Mouse (Mus musculus) heart, adult 18-20 months (tissue): ENCODE results near the gene Pnkp. TPM values are rescaled to one million over a fixed set of nuclear protein-coding genes. Genes with fewer than 3 reads are reported as not detected.
"Not testable (repeated sequence)": the region's sequence is repeated elsewhere in the genome, so short reads cannot be mapped to it uniquely, and the experiment has no call there.

ENCODE experiments used
- DNase-seq, 2 experiments: peaks; one replicate each; pipeline ENCODE4 v3.0.0; 2021 to 2022; ENCODE audit warnings: mixed read lengths in 1 of 2
- total RNA-seq, 2 experiments: library from RNA; stranded (reverse); gene quantifications; 2 replicates each; pipeline ENCODE4 v1.2.3; 2021

The Pnkp gene
- total RNA-seq, 2 experiments from 2014 or later, result 16.5 to 19.4 TPM

DNA sequence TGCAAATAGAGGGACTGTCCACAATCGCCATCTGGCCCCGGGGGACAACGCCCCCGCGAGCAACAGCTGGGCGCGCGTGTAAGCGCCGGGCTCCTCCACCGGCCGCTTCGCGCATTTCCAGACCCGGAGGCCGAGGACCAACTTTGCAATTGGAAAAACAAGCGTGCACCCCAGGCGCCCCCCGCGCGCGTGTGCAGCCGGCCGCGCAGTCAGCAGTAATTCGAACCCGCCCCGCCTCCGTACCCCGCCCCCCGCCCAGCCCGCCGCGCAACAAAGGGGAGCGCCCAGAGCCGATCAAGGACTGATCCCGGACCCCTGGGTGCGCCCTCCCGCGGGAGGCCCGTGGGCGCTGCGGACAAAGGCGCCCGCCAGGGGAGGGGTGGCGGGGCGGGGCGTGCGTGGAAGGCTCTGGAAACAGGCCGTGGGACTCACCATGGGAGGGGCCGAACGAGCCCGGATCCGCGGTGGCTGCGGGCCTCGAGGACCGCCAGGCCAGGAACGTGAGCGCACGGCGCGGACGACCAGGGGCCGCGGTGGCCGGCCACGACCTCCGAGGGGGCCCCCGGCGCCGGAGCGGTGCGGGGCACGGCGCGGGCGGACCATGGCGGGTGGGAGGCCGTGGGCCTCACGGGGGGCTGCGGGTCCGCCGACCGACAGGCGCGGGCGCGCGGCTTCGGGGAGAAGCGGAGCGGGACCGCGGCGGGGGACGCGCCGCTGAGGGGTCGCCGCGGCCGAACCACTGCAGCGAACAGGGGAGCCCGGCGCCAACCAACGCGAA, 12.2 kb downstream of the Pnkp start:
- DNase-seq, result peak; percentile 83

DNA sequence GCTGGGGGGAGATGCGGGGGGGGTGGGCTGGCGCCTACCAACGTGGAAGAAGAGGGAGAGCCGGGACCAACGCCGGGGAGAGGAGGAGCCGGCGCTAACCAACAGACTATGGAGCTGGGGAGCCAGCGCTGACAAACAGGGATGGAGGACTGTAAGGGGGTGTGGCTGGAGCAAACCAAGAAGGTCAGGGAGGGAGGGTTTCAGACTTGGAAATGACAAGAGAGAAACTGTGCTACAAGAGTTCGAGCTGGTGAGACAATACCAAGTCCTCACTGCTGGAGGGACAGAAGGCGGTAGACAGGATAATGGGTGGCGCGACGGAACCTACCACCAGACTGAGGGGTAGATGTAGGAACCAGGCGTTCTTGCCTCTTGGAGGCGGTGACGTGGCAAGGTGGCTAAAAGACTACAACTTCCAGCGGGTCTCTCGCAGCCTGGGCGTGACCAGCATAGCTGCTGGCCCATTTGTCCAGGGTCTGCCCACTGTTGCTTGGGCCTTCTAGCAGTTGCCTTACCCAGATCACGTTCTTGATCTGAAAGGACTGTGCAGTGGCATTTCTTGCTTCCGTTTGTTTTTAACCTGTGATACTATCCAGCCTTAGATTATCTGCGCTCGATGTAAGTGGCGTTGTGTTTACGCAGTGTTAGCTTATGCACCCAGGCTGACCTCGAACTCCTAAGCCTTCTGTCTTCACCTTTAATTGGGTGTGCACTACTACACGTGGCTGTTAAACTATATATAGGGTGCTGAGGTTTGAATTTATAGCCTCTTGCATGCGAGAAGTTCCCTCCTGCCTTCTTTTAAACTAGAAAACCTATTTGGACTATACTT, 13.0 kb downstream of the Pnkp start, which contains the start of gene Ptov1:
Gene Ptov1 (minus strand): TSS at position 92 of the 832 bp plus-strand sequence.
- peak; percentile 94 to 97 for DNase-seq

DNA sequence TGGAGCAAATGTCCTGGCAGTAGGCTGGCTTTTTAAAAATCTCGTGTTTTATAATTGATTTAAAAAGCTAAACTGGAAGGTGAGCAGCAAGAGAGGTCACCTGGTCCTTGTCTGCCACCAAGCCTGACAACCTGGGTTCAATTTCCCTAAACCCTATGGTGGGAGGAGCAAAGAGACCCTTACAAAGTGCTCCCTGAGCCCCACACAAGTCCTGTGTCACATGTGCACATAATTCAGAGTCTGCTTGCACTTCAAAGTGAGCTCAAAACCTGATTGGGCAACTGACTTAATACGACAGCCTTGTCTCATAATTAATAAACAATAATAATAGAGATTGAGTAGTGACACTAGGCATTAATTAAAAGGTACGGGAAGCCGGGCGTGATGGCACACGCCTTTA, 13.7 kb downstream of the Pnkp start:
- no peak for DNase-seq

DNA sequence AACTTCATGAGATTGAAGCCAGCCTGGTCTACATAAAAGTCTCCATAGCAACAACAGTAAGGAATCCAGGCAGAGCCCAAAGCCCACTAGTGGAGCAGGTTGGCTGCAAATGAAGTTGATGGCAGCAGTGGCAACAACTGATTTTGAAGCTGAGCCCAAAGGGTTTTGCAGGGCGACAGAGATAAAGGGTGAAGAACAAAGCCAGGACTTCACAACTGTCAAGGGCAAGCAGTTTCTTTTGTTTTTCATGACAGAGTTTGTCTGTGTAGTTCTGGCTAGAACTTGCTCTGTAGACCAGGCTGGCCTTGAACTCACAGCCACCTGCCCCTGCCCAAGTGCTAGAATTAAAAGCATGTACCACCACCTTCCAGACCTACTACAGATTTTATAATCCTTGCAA, 14.2 kb downstream of the Pnkp start:
- no peak for DNase-seq

DNA sequence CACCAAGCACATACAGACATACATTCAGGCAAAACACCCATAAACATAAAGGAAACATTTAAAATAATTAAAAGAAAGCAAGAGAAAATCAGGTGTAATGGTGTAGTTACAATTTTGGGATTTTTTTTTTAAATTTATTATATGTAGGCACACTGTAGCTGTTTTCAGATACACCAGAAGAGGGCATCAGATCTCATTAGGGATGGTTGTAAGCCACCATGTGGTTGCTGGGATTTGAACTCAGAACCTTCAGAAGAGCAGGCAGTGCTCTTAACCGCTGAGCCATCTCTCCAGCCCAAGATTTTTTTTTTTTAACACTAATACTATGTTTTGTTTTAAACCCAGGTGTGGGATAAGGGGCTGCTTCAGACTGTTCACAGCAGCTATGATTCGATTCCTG, 14.8 kb downstream of the Pnkp start:
- not testable (repeated sequence) for DNase-seq

DNA sequence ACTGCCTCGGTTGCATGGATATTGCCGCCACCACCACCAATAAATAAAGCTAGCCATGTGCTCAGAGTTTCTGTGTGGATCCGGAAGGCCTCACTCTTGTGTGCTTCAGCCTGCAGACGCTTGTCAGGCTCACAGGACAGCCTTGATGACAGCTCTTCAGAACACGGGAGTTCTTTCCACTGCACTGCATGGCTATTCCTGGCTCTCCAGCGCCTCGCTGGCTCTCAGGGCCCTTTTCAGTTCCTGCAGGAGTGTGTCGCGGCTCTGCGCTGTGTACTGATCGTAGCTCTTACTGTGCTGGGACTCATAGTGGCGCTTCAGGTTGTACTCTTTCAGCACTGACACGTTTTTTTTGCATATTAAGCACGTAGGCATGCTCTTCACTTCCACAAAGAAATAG, 20.9 kb downstream of the Pnkp start:
- peak; percentile 72 to 79 for DNase-seq

DNA sequence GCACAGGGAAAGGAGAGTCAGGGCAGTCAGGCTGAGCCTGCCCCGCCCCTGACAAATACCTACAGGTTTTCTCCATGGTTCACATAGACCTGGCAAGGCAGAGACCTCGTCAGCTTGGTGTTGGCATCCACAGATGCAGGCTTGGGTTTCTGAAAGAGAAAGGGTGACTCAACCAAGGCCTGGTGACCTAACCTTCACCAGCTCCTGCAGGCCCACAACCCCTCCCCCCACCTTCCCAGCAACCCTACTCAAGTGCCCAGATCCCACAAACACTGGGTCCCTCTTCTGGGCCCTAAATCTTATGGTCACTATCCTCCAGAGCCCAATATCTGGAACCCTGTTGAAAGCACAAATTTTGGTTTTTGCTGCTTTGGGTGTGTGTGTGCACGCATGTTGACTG, 26.1 kb downstream of the Pnkp start:
- DNase-seq, result no peak

DNA sequence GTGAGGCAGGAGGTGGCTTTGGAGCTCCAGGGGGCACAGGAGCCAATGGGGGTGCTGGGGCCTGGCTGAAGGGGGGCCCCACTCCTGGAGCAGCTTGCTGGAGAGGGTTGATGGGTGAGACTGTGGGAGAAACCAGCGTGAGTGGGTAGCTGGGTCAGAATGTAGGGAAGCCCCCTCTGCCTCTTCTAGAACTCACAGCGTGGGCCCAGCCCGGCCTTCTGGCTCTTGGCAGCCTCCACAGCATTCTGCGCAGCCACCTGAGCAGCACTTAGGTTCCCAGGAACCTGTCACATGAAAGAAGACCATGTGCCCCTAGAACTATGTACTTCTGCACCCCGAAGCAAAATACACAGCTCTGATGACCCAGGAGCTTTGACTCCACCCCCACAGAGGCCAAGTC, 27.7 kb downstream of the Pnkp start:
- no peak for DNase-seq

DNA sequence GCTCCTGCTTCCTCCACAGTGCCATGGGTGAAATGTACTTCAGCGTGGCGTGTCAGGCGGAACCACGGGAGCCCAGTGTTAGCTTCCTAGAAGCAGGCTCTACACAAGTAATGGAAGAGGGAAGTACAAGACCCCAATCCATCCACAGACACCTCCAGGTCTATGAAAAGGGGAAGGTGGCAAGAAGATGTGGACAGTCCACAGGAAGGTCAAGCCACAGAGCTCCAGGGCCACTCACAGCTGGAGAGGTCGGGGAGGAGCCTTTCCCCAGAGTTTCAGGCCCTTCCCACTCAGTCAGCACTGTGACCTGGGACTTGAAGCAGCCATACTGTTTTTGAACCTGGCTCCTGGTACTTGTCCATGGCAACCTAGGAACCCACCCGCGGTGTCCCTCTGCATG, 30.0 kb downstream of the Pnkp start:
- no peak for DNase-seq

DNA sequence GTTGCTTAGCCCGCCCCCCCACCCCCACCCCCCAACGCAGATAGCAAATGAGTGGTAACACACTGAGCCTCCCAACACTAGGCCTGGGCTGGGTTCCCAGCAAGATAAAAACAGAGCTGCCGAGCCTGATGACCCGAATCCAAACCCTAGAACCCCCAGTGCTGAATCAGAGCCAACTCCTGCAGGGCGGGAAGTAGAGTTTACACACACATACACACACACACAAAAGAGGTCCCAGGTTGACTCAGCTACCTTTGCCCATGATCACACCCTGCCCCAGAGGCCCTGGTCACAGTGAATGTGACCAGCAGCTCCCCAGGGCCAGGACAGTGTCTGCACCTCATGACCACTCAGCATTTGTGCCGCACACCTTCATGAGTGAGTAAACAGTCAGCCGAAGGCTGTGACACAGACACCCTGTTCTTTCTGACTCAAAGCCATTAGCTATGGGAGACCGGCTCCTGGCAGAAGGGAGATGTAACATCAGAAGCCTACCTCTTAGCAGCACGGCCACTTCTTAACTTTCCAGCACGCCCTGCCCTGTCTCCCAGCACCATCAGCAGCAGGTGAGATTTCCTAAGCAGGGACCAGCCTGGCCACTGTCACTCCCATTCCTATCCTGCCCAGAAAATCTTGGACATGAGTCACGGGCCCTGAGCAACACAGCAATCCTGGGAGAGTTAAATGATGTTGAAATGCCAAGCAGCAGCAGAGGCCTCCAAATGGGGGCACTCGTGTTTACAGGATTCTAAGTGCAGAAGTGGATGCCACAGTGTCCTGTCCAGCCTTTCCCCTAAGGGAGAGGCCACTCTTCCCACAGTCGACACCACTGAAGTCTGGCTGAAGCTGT, 31.5 kb downstream of the Pnkp start:
- peak; percentile 45 to 56 for DNase-seq

DNA sequence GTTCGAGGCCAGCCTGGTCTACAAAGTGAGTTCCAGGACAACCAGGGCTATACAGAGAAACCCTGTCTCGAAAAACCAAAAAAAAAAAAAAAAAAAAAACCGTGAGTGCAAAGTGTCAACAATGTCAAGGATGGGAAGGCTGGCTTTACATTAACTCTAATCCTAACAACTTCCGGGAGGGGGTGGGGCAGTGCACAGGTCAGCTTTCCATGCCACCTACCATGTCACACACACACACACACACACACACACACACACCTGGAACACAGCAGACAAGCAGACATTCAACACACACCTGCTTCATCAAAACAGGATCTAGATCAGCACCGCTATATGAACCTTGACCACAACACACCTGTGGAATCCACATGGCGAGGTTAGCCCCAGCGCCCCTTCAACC, 33.2 kb downstream of the Pnkp start:
- DNase-seq, result no peak

DNA sequence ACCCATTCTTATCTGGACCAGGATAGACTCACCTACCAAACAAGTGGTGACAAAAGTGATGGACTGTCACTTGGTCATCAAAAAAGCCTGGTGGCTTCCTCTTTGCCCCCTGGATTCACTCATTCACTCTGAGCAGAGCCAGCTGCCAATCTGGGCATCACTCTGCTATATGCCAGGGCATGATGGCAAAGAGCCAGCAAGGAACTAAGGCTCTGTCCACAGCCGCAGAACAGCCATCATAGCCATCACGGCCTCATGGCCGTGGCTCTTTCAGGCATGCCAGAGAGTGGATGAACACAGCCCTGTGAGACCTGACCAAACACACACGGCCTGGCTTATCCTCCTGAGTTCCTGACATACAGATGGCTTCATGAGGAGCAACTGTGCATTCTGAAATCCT, 33.8 kb downstream of the Pnkp start:
- DNase-seq, result no peak

DNA sequence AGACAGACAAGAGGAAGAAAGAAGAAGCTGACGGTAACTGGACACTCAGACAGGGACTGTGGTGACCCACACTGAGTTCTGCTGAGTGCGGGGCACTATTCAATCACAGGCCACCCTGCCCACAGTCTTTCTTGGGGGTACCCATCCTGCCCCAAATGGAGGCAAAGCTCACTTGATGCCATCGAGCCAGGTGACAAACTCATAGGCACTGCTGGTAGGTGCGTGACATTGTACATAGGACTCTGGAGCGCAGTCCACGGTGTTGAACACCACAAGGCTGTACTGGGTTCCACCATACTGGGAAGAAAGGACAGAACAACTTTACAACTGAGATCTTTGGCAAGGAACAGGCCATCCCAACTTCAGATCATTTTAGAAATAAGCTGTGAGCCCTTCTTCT, 34.7 kb downstream of the Pnkp start:
- peak in 1 of 2 experiments; percentile 37 for DNase-seq

DNA sequence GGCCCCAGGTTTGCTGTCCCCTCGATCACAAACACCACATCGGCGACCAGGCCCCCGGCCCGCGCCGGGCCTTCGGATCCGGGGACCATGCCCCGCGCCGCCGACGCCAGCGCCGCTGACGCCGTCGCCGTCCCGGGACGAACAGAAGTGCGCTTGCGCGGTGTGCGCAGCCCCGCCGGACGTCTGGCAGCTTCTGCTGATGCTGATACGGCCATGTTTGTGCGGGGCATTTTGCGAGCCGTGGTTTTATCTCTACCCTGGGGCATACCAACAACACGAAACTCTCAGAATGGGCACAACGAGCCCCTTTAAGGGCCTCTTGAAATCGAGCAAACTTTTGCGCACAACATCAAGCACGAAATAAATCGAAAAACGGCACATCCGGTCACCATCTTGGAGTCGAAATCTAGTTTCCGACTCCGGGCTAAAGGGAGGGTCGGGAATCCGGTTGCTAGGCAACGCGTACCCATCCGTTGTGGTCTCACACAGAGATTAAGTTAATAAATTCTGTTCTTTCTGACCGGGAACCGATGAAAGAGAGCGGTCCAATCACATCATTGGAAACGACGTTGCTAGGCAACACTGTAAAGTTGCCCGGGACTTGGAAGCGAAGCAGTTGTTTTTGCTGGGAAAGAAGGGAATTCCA, 35.5 kb downstream of the Pnkp start, which contains the start of gene Med25:
Gene Med25 (minus strand): TSS at position 437 of the 646 bp plus-strand sequence.
- DNase-seq, result peak; percentile 92 to 95

DNA sequence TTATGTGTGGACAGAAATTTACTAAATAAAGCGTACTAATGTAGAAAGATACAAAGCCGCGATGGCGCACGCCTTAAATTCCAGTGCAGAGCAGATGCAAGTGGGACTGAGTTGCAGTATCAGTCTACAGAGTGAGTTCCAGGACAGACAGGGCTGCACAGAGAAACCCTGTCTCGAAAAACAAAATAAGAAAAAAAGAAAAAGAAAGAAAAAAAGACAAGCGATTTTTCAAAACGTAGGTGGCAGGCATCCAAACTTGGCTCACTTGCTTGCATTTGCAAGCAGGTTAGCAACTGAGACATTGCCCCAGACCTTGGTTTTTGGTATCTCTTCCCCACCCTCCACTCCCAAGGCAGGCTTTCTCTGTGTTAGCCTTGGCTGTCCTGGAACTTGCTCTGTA, 36.3 kb downstream of the Pnkp start:
- DNase-seq, result peak in 1 of 2 experiments; percentile 38

DNA sequence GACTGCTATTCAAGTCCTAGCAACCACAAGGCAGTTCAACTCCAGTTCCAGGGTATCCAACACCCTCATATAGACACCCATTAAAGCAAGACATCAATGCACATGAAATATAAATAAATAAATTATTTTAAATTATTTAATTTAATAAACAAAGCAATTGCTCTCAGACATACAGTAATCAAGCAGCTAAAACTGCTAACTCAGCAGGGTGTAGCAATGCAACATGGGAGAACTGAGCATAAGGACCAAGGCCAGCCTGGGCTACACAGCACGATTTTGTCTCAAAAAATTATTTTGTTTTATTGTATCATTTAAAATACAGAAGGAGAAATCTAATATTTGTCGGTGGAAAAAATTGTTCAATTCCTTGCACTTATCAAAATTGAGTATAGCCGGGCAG, 37.2 kb downstream of the Pnkp start:
- DNase-seq, result no peak

DNA sequence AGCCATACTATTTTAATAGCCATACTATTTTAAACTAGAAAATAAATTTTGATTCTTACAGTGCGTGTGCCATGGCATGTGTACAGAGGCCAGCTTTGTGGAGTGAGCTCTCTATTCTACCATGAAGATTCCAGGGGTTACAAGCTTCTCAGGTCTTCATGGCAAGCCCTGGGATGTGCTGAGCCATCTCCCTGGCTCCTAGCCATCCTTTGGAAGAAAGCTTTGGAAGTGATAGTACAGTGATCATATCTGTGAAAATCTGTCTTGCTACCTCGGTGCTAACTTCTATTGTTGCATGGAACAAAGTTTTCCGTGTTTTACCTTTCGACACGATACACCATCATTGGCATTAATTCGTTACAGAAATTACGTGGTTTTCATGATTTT, 38.3 kb downstream of the Pnkp start:
- DNase-seq, result peak in 1 of 2 experiments; percentile 30

DNA sequence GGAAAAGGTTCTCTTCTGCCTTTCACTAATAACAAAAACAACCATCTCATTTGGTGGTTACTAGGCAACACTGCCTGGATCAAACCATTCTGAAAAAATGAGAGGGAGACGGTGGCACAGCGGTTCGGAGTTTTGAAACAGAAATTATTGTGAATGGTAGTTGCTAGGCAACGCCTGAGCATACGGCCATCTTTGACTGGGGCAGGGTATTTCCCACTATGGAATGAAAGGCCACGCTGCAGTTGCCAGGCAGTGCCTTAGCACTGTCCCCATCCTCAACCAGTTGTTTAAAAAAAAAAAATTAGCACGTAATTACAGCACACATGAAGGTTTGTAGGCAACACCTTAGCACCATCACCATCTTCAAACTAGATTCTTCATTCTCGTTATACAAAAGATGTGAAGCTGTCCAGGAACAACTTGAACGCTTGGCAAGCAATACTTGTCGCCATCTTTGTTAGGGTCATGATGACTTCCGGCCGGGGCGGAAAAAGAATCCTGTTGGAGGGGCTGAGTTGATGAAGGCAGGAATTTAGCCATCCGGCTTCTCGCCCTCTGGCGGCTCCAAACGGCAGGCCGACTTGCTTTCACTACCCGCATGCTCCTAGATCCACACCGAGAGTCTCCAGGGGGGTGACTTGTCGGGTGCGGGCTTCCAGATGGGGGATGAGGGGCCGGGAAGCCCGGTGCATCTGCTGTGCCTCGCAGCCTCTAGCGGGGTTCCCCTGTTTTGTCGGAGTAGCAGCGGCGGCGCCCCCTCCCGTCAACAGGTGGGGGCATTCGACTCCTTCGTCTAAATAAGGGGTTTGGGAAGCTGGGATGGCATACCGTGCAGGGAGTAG, 38.9 kb downstream of the Pnkp start, which contains the start of gene Fuz:
Gene Fuz (plus strand): TSS at position 487 of the 842 bp plus-strand sequence.
- peak; percentile 95 to 96 for DNase-seq

DNA sequence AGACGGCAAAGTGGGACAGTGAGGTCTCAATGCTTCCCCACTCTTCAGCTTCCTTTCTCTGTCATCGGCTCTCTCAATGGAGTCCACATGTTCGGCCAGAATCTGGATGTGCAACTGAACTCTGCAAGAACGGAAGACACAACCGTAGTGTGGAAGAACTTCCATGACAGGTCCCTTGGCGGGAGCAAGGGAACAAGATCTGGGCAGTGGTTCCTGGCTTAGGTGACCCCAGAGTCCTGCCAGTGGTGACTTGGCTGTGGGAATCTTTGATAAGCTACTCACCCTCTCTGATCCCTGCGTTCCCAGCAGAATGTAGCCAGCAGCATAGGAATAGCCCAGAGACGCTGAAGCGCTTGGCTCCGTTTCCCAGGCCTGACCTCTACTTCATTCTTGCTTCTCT, 39.6 kb downstream of the Pnkp start:
- DNase-seq, result peak in 1 of 2 experiments; percentile 52

DNA sequence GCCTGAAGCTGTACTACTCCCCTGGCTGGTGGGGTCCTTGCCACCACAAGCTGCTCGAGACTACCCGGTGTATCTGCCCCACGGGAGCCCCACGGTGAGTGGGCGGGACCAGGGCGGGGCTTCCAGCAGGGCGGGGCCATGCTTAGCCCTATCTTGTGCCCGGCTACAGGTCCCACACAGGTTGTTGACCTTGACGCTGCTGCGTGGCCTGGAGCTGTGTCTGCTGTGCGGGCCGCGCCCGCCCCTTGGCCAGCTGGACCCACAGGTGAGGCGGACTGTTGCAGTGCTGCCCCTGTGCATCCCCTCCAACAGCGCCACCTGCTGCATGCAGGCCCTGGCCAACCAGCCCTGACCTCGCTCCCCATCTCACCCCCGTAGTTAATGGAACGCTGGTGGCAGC, 41.7 kb downstream of the Pnkp start:
- no peak for DNase-seq

DNA sequence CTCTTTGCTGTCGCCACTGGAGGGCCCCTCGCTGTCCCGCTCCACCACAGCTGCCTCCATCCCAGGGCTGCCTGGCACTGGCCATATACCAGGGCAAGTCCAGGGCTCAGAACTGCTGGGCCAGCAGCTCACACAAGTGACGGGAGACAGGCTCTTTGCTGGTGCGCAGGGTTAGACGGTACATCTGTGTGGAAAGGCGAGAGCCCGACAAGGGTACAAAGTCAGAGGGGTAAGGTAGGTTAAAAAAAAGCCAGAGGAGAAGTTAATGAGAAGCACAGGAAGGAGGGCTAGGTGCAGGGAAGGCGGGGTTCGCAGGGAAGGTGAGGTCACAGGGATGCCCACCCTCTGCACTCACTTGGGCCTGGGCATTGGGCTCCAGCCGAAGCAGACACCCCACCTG, 43.7 kb downstream of the Pnkp start:
- DNase-seq, result no peak
